ENCODE assay signal across 10 mouse cellular contexts in genomic region chr19:10173116-10173718, GRCm38 (mm10). TPM values are rescaled to one million over a fixed set of nuclear protein-coding genes. Genes with fewer than 3 reads are reported as not detected.
DNase-seq lines count a peak whose midpoint lies in the region; ATAC-seq and TF ChIP-seq lines count a peak whose summit lies in the region.
"Had no signal": no experiment of that assay in that cellular context is flagged by ENCODE, and none has a peak within 500 bp of the region (broad histone marks: within the 10 kb centered on the region; RNA-seq: fewer than 3 reads in every experiment).

No protein-coding gene starts in this region.

- ATAC-seq in forebrain, embryonic 13.5 days = no peak

- in situ Hi-C loops in ES-E14 (cut with MboI; ENCODE audit: low sequenced_read_pairs in 2 of 2, unreplicated experiment in 2 of 2) = no loop called here

- no peak overlapping the region for H3K27ac ChIP-seq in ES-E14 (ENCODE audit: insufficient read depth, low read depth, low read length, poor library complexity, severe bottlenecking)
- no peak overlapping the region for H3K27ac ChIP-seq in forebrain, embryonic 13.5 days
- H3K27ac ChIP-seq: hindbrain, embryonic 12.5 days had no signal

- H3K4me2 ChIP-seq in forebrain, embryonic 13.5 days = no peak overlapping the region
- H3K4me2 ChIP-seq: hindbrain, embryonic 12.5 days had no signal

- DNase-seq in heart, adult 11 months = peak; percentile 89
- DNase-seq in heart, postnatal 10 days = no peak
- no peak for DNase-seq in ES-E14 (ENCODE audit: low read depth, low spot score)
- peak; percentile 44 for DNase-seq in induced T-regulatory cell, adult 2 months (ENCODE audit: low read depth)
- peak; percentile 28 to 49 for DNase-seq in natural killer cell, adult 2 months (ENCODE audit: low spot score in 2 of 2)
- DNase-seq in adrenal gland, adult 8-10 months = no peak
- no peak for DNase-seq in left cerebral cortex, adult 8-10 months (ENCODE audit: low spot score in 2 of 2)

- no peaks in the 10 kb centered on the region for H3K36me3 ChIP-seq in ES-E14 (ENCODE audit: control insufficient read depth, insufficient read depth, low read length, poor library complexity, severe bottlenecking)
- no peaks in the 10 kb centered on the region for H3K36me3 ChIP-seq in forebrain, embryonic 13.5 days (ENCODE audit: poor library complexity, severe bottlenecking)
- H3K36me3 ChIP-seq: hindbrain, embryonic 12.5 days had no signal

- intact Hi-C loops in heart, postnatal 10 days (cut with DNase I) = no loop called here

- no peak overlapping the region for H3K9ac ChIP-seq in ES-E14 (ENCODE audit: insufficient read depth, low read depth, low read length, poor library complexity, severe bottlenecking)
- H3K9ac ChIP-seq in forebrain, embryonic 13.5 days = no peak overlapping the region
- H3K9ac ChIP-seq: hindbrain, embryonic 12.5 days had no signal

- no peaks in the 10 kb centered on the region for H3K9me3 ChIP-seq in ES-E14 (ENCODE audit: control insufficient read depth, insufficient read depth, low read depth, low read length)
- H3K9me3 ChIP-seq in forebrain, embryonic 13.5 days (replicated peaks) = no peaks in the 10 kb centered on the region
- H3K9me3 ChIP-seq: hindbrain, embryonic 12.5 days had no signal

- no peak overlapping the region for H3K4me3 ChIP-seq in ES-E14 (ENCODE audit: insufficient read depth in 1 of 2, low read depth in 1 of 2, low read length in 2 of 2, poor library complexity in 1 of 2, severe bottlenecking in 1 of 2)
- H3K4me3 ChIP-seq in forebrain, embryonic 13.5 days = no peak overlapping the region
- H3K4me3 ChIP-seq: hindbrain, embryonic 12.5 days; myocyte had no signal

- no peaks in the 10 kb centered on the region for H3K27me3 ChIP-seq in forebrain, embryonic 13.5 days
- H3K27me3 ChIP-seq: hindbrain, embryonic 12.5 days had no signal

- peaks cover 6 to 14% of the 10 kb centered on the region in 2 experiments for H3K4me1 ChIP-seq in ES-E14 (ENCODE audit: control insufficient read depth in 2 of 2, insufficient read depth in 2 of 2, low read length in 2 of 2, poor library complexity in 1 of 2)
- no peaks in the 10 kb centered on the region for H3K4me1 ChIP-seq in forebrain, embryonic 13.5 days
- H3K4me1 ChIP-seq: hindbrain, embryonic 12.5 days had no signal

- 93% methylated on average over 5 of the region's 5 CpGs for WGBS in forebrain, embryonic 13.5 days

TF ChIP-seq in ES-E14, 5 proteins besides CTCF, POLR2A, EP300 and RAD21:
- TF ChIP-seq MAFK (IDR thresholded peaks at IDR 0.05; ENCODE audit: insufficient read depth, low read depth, low read length) (0 out of 2 replicates have a peak, but pooled peaks have one; percentile 25), ZNF384 (IDR thresholded peaks at IDR 0.05; ENCODE audit: low read depth, low read length) (no peak)

RNA-seq across cellular contexts. Expression of gene Fads1, which starts 9.5 kb away (rescaled TPM):
- 10 to 100 TPM; 34.7 to 35.7 TPM for total RNA-seq in heart, postnatal 10 days (2021)
- 47.4 and 74.0 TPM in 2 replicates for total RNA-seq in ES-E14 (2012; rRNA removed)
- 1,000 to 10,000 TPM in 2 of 4 experiments, 100 to 1,000 TPM in 2; 923 to 1,535 (median 1,260) TPM for total RNA-seq in adrenal gland, adult 8-10 months (2022)
- 100 to 1,000 TPM; 194 to 215 (median 198) TPM for total RNA-seq in left cerebral cortex, adult 8-10 months (2022)
- polyA plus RNA-seq in forebrain, embryonic 13.5 days (2015; fragmentation: Nextera tagmentation; extraction: Ambion mirVana) = 148 and 172 TPM in 2 replicates

RNA-seq across cellular contexts. Expression of gene Tmem258, which starts 30.6 kb away (rescaled TPM):
- 100 to 1,000 TPM; 145 TPM for total RNA-seq in heart, postnatal 10 days (2021)
- total RNA-seq in ES-E14 (2012; rRNA removed) = 440 and 455 TPM in 2 replicates
- total RNA-seq in adrenal gland, adult 8-10 months (2022) = 100 to 1,000 TPM; 131 to 198 (median 144) TPM
- 10 to 100 TPM; 70.4 to 87.1 (median 72.2) TPM for total RNA-seq in left cerebral cortex, adult 8-10 months (2022)
- 408 and 447 TPM in 2 replicates for polyA plus RNA-seq in forebrain, embryonic 13.5 days (2015; fragmentation: Nextera tagmentation; extraction: Ambion mirVana)

RNA-seq across cellular contexts. Expression of gene Fen1, which starts 30.8 kb away (rescaled TPM):
- total RNA-seq in heart, postnatal 10 days (2021) = 10 to 100 TPM; 12.3 to 14.4 TPM
- 110 and 113 TPM in 2 replicates for total RNA-seq in ES-E14 (2012; rRNA removed)
- 10 to 100 TPM; 10.8 to 19.1 (median 14.1) TPM for total RNA-seq in adrenal gland, adult 8-10 months (2022)
- total RNA-seq in left cerebral cortex, adult 8-10 months (2022) = 10 to 100 TPM; 11.7 to 14.4 (median 13.0) TPM
- 98.8 and 104 TPM in 2 replicates for polyA plus RNA-seq in forebrain, embryonic 13.5 days (2015; fragmentation: Nextera tagmentation; extraction: Ambion mirVana)

Comparison
In these comparisons a context has a peak if more than half of its experiments do, and no peak if none do; other contexts are left out.
1. DNase-seq: peak in heart, adult 11 months (single experiment), induced T-regulatory cell, adult 2 months (single experiment) and natural killer cell, adult 2 months (2 of 2); none in heart, postnatal 10 days (0 of 2), ES-E14 (single experiment), adrenal gland, adult 8-10 months (single experiment) and left cerebral cortex, adult 8-10 months (0 of 2).
2. RNA of gene Fads1, which starts 9.5 kb away (total RNA-seq): 923 to 1,535 TPM in adrenal gland, adult 8-10 months; 194 to 215 TPM in left cerebral cortex, adult 8-10 months, 47.4 to 74.0 TPM in ES-E14 and 34.7 to 35.7 TPM in heart, postnatal 10 days; every median in the first group is over 4 times any median in the second.